Mouse (Mus musculus) urinary bladder, postnatal 10 days (tissue): ENCODE data around the gene Brd7.

Experiments used
- DNase-seq: peaks from one replicate; pipeline ENCODE4 v3.0.0; 2022; ENCODE audit warnings: low spot score

The Brd7 gene

GRCm38 (mm10) chr8:88361708-88362428 lies at the start of gene Brd7:
Brd7 (minus strand) TSS chr8:88362194.
- DNase-seq, result peak; percentile 55

GRCm38 (mm10) chr8:88411461-88411860 lies 49.5 kb upstream of the Brd7 start:
- no peak for DNase-seq

GRCm38 (mm10) chr8:88409401-88409940 lies 47.5 kb upstream of the Brd7 start:
- no peak for DNase-seq

GRCm38 (mm10) chr8:88407716-88408115 lies 45.7 kb upstream of the Brd7 start:
- DNase-seq, result no peak

GRCm38 (mm10) chr8:88398060-88398459 lies 36.1 kb upstream of the Brd7 start:
- DNase-seq, result no peak

- DNase-seq, result no peak
Measured at GRCm38 (mm10) chr8:88393298-88393697, 31.3 kb upstream of the Brd7 start.

GRCm38 (mm10) chr8:88390749-88391148 lies 28.8 kb upstream of the Brd7 start:
- no peak for DNase-seq

GRCm38 (mm10) chr8:88388691-88389239 lies 26.8 kb upstream of the Brd7 start:
- no peak for DNase-seq

GRCm38 (mm10) chr8:88387874-88388273 lies 25.9 kb upstream of the Brd7 start:
- DNase-seq, result no peak

GRCm38 (mm10) chr8:88383164-88383556 lies 21.2 kb upstream of the Brd7 start:
- no peak for DNase-seq

- DNase-seq, result no peak
Measured at GRCm38 (mm10) chr8:88382311-88383163, 20.5 kb upstream of the Brd7 start.

GRCm38 (mm10) chr8:88380497-88380896 lies 18.5 kb upstream of the Brd7 start:
- no peak for DNase-seq

GRCm38 (mm10) chr8:88376836-88377582 lies 15.0 kb upstream of the Brd7 start:
- DNase-seq, result no peak

GRCm38 (mm10) chr8:88371522-88371921 lies 9.5 kb upstream of the Brd7 start:
- no peak for DNase-seq

GRCm38 (mm10) chr8:88369805-88370204 lies 7.8 kb upstream of the Brd7 start:
- no peak for DNase-seq

- DNase-seq, result no peak
Measured at GRCm38 (mm10) chr8:88369221-88369620, 7.2 kb upstream of the Brd7 start.

- DNase-seq, result no peak
Measured at GRCm38 (mm10) chr8:88362446-88363150, 604 bp upstream of the Brd7 start.

GRCm38 (mm10) chr8:88361044-88361707 lies 818 bp downstream of the Brd7 start:
- DNase-seq, result no peak

GRCm38 (mm10) chr8:88359959-88360358 lies 2.0 kb downstream of the Brd7 start:
- no peak for DNase-seq

- DNase-seq, result no peak
Measured at GRCm38 (mm10) chr8:88357946-88358345, 4.0 kb downstream of the Brd7 start.
